Mouse (Mus musculus) stomach, postnatal 0 days (tissue): ENCODE measurements around the gene Aimp1. TPM values are rescaled to one million over a fixed set of nuclear protein-coding genes. Genes with fewer than 3 reads are reported as not detected.

ENCODE experiments used
- ATAC-seq: fragments of 200-750 bp; cut with Nextera tagmentation; 2 replicates; pipeline ENCODE4 v1.8.0; 2017; ENCODE audit not compliant: low FRiP score, low TSS enrichment
- DNase-seq: peaks from one replicate; pipeline ENCODE4 v3.0.0-alpha.2; 2016; ENCODE audit warnings: low spot score
- H3K27ac ChIP-seq: fragments of 300-500 bp; sonication (generic); replicated peaks from 2 replicates; pipeline ENCODE4 v1.5.1; 2014; ENCODE audit warnings: mild to moderate bottlenecking, control low read depth
- H3K27me3 ChIP-seq: fragments of 300-500 bp; sonication (generic); 2 replicates; pipeline ENCODE4 v1.6.1; 2014; ENCODE audit warnings: low read length; ENCODE audit not compliant: control insufficient read depth, insufficient read depth
- H3K36me3 ChIP-seq: fragments of 300-500 bp; sonication (generic); 2 replicates; pipeline ENCODE4 v1.6.1; 2014; ENCODE audit warnings: low read length, mixed read lengths; ENCODE audit not compliant: control insufficient read depth, insufficient read depth
- H3K4me1 ChIP-seq: fragments of 300-500 bp; sonication (generic); replicated peaks from 2 replicates; pipeline ENCODE4 v1.6.1; 2014; ENCODE audit warnings: antibody characterized with exemption; ENCODE audit not compliant: control insufficient read depth, insufficient read depth
- H3K4me2 ChIP-seq: fragments of 300-500 bp; sonication (generic); replicated peaks from 2 replicates; pipeline ENCODE4 v1.6.1; 2014; ENCODE audit warnings: low read depth, mild to moderate bottlenecking, control low read depth, moderate library complexity
- H3K4me3 ChIP-seq: fragments of 300-500 bp; sonication (generic); 2 replicates; pipeline ENCODE4 v1.5.1; 2014; ENCODE audit warnings: low read depth, low read length, control low read depth
- H3K9ac ChIP-seq: fragments of 300-500 bp; sonication (generic); 2 replicates; pipeline ENCODE4 v1.6.1; 2014; ENCODE audit warnings: mild to moderate bottlenecking, low read length, control low read depth, mixed read lengths
- H3K9me3 ChIP-seq: fragments of 300-500 bp; sonication (generic); 2 replicates; pipeline ENCODE4 v1.6.1; 2016; ENCODE audit warnings: low read length; ENCODE audit not compliant: control insufficient read depth
- CTCF ChIP-seq: IDR thresholded peaks from 2 replicates; pipeline ENCODE4 v1.5.1; 2016; ENCODE audit warnings: antibody characterized with exemption, low read depth, mild to moderate bottlenecking, moderate library complexity
- EP300 ChIP-seq: optimal IDR thresholded peaks from 2 replicates; pipeline ENCODE3; 2016; ENCODE audit warnings: antibody characterized with exemption
- WGBS: fragments of 180-500 bp; shearing (Covaris S2); extraction: QIAGEN DNeasy Blood & Tissue Kit; methylation state at CpG from one replicate; pipeline ENCODE4 v1.1.7; 2014; 5-methylcytosine and 5-hydroxymethylcytosine counted together
- polyA plus RNA-seq: library from polyadenylated mRNA; unstranded; fragments of >200 nt; fragmentation: Nextera tagmentation; extraction: Ambion mirVana; gene quantifications from 2 replicates; pipeline ENCODE4 v1.2.1, GENCODE M21; 2015

Aimp1 gene
- polyA plus RNA-seq = 55.4 and 59.2 TPM in 2 replicates

- DNase-seq (no peak), ATAC-seq (no peak)
- peak within 1 kb of the TSS; percentile 93 for H3K27ac ChIP-seq
- H3K27me3 ChIP-seq = no peaks in the 10 kb centered on the region
- WGBS = 2% methylated on average over 25 of the region's 27 CpGs
- no peaks in the 10 kb centered on the region for H3K9me3 ChIP-seq
- TF ChIP-seq EP300 (no peak), CTCF (no peak)
- H3K36me3 ChIP-seq = no peaks in the 10 kb centered on the region; the same call in 1 of the 2 replicates
- H3K9ac ChIP-seq = peak within 1 kb of the TSS; percentile 81
- no peaks in the 10 kb centered on the region for H3K4me1 ChIP-seq
- H3K4me2 ChIP-seq = peak within 1 kb of the TSS; percentile 67
- H3K4me3 ChIP-seq = peak within 1 kb of the TSS; percentile 70
Measured at GRCm38 (mm10) chr3:132684231-132684928, at the start of gene Aimp1. TSS of gene Aimp1 (minus strand) at chr3:132684370.

DNA sequence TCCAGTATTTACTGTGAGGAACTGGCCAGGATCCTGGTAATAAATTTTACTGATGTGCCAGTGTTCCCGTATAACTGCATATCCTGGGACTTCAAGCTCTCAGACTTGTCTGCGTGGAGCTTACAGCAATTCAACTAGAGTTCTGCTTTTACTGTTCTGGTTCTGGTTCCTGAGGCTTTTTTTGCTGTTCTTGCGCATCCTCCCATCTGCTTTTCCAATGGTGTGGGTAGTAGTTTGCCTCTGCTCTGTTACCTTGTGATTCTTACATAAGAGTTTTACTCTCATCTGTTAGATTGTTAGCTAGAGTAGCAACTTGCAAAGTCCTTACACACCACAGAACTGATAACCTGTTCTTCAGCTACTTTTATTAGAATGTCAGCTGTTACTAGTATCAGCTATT is 40.2 kb upstream of the Aimp1 start:
- ATAC-seq (no peak), DNase-seq (no peak)
- H3K4me2 ChIP-seq = no peak overlapping the region
- no peak overlapping the region for H3K9ac ChIP-seq
- H3K4me3 ChIP-seq = no peak overlapping the region
- H3K36me3 ChIP-seq = peaks cover 3% of the 10 kb centered on the region; the same call in 1 of the 2 replicates
- H3K27me3 ChIP-seq = no peaks in the 10 kb centered on the region
- 83% methylated on average over 3 of the region's 3 CpGs for WGBS
- H3K9me3 ChIP-seq = no peaks in the 10 kb centered on the region
- H3K4me1 ChIP-seq = no peaks in the 10 kb centered on the region
- TF ChIP-seq EP300 (no peak), CTCF (no peak)
- H3K27ac ChIP-seq = no peak overlapping the region

GRCm38 (mm10) chr3:132717316-132717715 is 33.1 kb upstream of the Aimp1 start:
- 95% methylated on average over 4 of the region's 4 CpGs for WGBS
- ATAC-seq (no peak), DNase-seq (no peak)
- no peaks in the 10 kb centered on the region for H3K36me3 ChIP-seq
- H3K4me2 ChIP-seq = no peak overlapping the region
- H3K9me3 ChIP-seq = no peaks in the 10 kb centered on the region
- H3K27ac ChIP-seq = no peak overlapping the region
- no peak overlapping the region for H3K9ac ChIP-seq
- TF ChIP-seq CTCF (no peak), EP300 (no peak)
- H3K4me3 ChIP-seq = no peak overlapping the region
- H3K27me3 ChIP-seq = no peaks in the 10 kb centered on the region
- no peaks in the 10 kb centered on the region for H3K4me1 ChIP-seq

DNA sequence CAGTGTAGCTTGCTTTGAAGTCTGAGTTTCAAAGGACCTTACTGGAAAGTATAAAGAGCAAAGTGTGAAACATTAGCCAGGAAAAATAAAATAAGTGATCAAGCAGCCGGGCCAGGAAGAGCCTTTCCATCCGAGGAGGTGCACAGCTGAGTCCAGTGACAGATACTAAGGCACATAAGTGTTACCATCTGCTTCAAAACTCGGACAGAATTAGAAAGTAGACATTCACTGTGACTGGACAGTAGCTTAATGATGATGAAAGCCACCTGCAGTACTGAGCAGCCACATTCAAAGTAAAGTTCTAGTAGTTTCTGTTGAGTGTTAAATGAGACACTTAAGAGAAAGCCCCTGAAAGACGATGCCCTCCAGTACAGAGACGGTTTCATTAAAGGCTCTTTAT is 29.7 kb upstream of the Aimp1 start:
- H3K4me1 ChIP-seq = no peaks in the 10 kb centered on the region
- H3K4me3 ChIP-seq = no peak overlapping the region
- no peak overlapping the region for H3K27ac ChIP-seq
- no peaks in the 10 kb centered on the region for H3K9me3 ChIP-seq
- H3K36me3 ChIP-seq = no peaks in the 10 kb centered on the region
- H3K4me2 ChIP-seq = no peak overlapping the region
- no peak overlapping the region for H3K9ac ChIP-seq
- DNase-seq = no peak
- no peak for TF ChIP-seq EP300
- TF ChIP-seq CTCF = no peak
- H3K27me3 ChIP-seq = no peaks in the 10 kb centered on the region
- ATAC-seq = no peak
- WGBS = 46% methylated on average over 5 of the region's 5 CpGs

DNA sequence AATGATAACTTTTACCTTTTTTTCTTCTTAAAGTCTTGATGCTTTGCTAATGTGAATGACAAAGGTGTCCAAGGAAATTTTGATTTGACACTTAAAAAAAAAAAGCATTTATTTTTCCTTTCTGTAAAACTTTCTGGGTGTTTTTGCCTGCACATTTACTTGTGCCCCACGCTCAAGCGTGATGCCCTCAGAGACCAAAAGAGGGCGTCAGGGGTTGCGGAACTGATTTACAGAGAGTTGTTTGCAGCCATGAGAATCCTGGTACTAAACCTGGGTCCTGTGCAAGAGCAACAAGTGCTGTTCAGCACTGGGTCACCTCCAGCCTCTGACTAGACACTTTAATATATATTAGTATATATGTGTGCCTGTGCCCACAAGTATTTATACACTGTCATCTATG is 22.8 kb upstream of the Aimp1 start:
- Histone ChIP-seq H3K36me3 (no peaks in the 10 kb centered on the region), H3K9ac (no peak overlapping the region), H3K9me3 (no peaks in the 10 kb centered on the region), H3K4me2 (no peak overlapping the region), H3K27me3 (no peaks in the 10 kb centered on the region), H3K4me1 (no peaks in the 10 kb centered on the region), H3K4me3 (no peak overlapping the region), H3K27ac (no peak overlapping the region)
- WGBS = 81% methylated on average over 4 of the region's 4 CpGs
- ATAC-seq (no peak), DNase-seq (no peak)
- TF ChIP-seq CTCF (no peak), EP300 (no peak)

DNA sequence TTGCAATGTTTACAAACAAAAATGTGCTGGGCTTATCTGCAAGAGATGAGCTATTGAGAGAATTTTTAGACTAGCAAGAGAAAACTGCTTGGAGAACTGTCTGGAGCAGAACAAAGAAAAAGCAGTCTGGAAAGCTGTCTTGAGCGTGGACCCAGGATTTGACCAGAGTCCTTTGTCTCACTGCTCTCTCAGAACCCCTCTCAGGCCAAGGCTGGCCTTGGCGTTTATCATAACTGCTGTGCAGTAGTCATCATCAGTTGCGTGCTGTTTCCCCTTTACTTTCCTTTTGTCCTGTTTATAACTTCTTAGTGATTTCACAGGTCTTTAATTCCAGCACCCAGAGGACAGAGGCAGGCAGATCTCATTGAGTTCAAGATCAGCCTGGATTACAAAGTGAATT is 20.0 kb upstream of the Aimp1 start:
- H3K4me2 ChIP-seq = no peak overlapping the region
- no peaks in the 10 kb centered on the region for H3K27me3 ChIP-seq
- DNase-seq (no peak), ATAC-seq (no peak)
- H3K27ac ChIP-seq = no peak overlapping the region
- no peaks in the 10 kb centered on the region for H3K9me3 ChIP-seq
- H3K4me3 ChIP-seq = no peak overlapping the region
- no peak overlapping the region for H3K9ac ChIP-seq
- H3K36me3 ChIP-seq = 0 out of 2 replicates have a peak, but pooled peaks cover under 1% of the 10 kb centered on the region
- TF ChIP-seq CTCF (no peak), EP300 (no peak)
- H3K4me1 ChIP-seq = no peaks in the 10 kb centered on the region
- 81% methylated on average over 3 of the region's 3 CpGs for WGBS
